Mouse (Mus musculus): ENCODE data around the gene 1700020L24Rik. TPM values are rescaled to one million over a fixed set of nuclear protein-coding genes. Genes with fewer than 3 reads are reported as not detected.

1700020L24Rik gene
- total RNA-seq (2021) = not detected
- long read RNA-seq, experiment 1 = 0 reads
- long read RNA-seq, experiment 2 = 0 reads

DNA sequence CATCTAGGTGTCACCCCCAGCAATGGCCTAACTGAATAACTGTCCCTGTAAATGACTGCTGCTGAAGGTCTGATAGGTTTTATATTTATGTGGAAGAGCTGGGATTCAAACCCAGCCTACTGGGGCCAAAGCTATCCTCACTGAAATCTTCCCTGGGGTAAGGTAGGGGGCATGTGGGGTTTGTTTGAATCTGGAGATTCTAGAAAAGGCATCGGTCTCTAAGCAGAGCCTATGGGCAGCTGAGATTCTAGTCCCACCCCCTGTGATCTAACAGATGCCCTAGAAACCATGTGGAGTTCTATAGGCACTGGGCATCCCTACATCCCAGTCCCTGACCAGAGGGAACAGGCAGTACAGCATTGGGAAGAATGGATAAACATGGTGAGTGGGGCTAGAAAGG lies at the start of gene 1700020L24Rik:
TSS of gene 1700020L24Rik (plus strand) at position 301 of the 400 bp plus-strand sequence.
- no peak for DNase-seq (ENCODE audit: low spot score)

DNA sequence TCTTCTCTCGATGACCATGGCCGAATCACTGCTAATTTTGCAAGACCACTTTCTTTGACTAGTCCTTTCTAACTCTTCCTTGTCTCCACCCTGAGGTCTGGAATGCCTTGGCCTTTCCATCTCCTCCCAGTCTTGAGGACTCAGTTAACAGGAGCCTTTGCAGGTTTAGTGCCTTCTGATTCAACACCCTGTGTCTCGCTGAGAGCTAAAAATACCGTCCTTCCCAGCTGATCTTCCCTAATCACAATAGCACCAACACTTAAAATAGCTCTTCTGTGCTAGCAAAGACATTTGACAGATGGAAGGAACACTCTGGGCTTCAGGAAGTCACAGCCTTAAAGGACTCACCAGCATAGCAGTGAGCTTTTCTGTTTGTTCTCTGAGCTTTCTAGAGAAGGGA lies 44.4 kb upstream of the 1700020L24Rik start:
- DNase-seq (ENCODE audit: low spot score) = no peak

DNA sequence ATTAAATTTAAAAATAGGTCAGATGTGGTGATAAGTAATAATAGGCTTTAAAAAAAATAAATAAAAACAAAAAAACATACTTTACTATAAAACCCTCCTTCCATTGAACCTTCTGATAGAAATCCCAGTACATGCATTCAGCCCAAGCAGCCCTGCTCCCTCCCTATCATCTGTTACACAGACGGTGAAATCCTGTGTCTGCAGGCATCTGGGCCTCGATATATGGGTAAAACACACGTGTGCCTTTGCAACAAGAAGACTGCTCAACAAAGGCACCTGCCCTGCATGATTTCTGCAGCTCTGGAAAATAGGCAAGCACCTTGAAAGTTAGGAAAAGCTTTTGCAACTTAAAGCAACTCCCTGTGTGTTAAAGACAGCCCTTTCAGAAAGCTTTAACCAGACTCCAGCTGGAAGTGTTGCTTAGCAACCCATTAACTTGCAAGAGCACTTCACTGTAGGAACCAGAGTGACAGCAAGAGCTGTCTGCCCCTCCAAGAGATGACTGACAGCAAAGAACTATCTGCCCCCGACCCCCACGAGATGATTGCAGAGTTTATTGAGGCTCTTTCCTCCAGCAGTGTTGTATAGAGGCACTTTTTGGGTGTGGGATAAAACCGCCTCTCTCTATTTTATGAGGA lies 42.6 kb upstream of the 1700020L24Rik start:
- DNase-seq (ENCODE audit: low spot score) = no peak

DNA sequence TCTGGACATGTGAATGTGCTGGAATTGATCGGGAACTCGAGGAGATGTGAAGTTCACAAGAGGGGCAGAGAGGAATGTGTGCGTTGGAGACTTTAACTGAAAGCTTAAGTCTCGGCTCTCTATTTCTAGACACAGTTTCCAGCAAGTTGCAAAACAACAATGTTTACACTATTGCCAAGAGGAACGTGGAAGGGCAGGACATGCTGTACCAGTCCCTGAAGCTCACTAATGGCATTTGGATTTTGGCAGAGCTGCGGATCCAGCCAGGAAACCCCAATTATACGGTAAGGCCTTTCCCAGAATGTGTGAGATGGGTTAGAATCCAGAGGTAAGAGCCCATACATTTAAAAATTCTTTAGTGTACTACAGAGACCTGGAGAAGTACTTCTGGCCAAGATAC lies 39.9 kb upstream of the 1700020L24Rik start:
- no peak for DNase-seq (ENCODE audit: low spot score)

DNA sequence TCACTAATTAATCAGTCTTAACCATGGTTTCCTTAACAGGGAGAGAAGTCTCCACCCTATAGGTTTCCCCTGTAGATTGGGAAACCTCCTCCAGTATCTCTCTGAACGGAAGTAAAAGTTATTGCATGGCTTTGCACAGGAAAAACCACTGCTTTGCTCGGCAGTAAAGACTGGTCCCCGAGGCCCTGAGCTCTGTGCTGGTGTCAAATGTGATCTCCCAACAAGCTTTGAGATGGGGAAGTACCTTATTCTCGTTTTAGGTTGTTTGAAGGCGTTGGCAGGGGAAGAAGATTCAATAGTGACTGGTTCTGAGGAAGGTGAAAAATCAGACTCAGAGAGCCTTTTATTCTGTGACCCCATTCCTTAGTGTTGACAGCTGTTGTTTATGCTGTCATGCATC lies 38.8 kb upstream of the 1700020L24Rik start:
- no peak for DNase-seq (ENCODE audit: low spot score)

DNA sequence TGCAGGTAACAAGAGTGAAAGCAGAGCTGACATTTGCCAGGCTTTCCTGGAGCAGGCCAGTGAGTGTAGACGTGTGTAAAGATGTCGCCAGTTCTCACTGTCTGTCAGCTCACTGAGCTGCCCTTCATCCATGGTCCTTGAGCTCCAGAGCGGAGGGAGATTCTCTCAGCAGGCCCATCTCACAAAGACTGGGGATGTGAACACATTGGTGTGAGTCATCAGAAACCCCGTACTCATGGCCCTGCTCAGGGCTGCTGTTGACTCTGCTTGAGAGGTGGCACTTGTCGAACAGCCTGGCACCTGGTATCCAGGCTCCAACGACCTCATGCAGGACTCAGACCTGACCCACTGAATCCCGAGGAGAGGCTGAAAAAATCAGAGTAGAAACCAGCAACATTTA lies 33.7 kb upstream of the 1700020L24Rik start:
- DNase-seq (ENCODE audit: low spot score) = no peak

GRCm38 (mm10) chr11:83406391-83406790 lies 31.1 kb upstream of the 1700020L24Rik start:
- DNase-seq (ENCODE audit: low spot score) = no peak

GRCm38 (mm10) chr11:83408242-83408641 lies 29.2 kb upstream of the 1700020L24Rik start:
- no peak for DNase-seq (ENCODE audit: low spot score)

GRCm38 (mm10) chr11:83409087-83409754 lies 28.3 kb upstream of the 1700020L24Rik start, which contains the start of gene Rasl10b:
Rasl10b (plus strand) TSS chr11:83409137.
- DNase-seq (ENCODE audit: low spot score) = no peak

GRCm38 (mm10) chr11:83409792-83410291 lies 27.6 kb upstream of the 1700020L24Rik start:
- DNase-seq (ENCODE audit: low spot score) = no peak

- no peak for DNase-seq (ENCODE audit: low spot score)
Measured at GRCm38 (mm10) chr11:83410510-83410909, 27.0 kb upstream of the 1700020L24Rik start.

GRCm38 (mm10) chr11:83417080-83417479 lies 20.4 kb upstream of the 1700020L24Rik start:
- no peak for DNase-seq (ENCODE audit: low spot score)

DNA sequence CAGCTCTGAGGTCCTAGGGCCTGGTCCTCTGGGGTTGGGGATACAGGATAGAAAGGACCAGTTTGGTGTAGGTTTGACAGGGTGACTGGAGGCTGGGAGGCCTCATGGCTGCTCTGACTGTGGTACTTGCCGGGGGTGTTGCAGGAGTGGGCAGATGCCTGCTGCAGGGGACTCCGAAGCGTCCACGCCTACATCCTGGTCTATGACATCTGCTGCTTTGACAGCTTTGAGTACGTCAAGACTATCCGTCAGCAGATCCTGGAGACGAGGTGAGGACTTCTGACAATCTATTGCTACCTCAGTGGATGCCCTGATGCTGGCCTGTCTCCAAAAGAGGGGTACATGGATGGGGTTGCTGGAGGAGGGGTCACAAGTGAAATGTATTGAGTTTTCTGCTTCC lies 19.8 kb upstream of the 1700020L24Rik start:
- no peak for DNase-seq (ENCODE audit: low spot score)

DNA sequence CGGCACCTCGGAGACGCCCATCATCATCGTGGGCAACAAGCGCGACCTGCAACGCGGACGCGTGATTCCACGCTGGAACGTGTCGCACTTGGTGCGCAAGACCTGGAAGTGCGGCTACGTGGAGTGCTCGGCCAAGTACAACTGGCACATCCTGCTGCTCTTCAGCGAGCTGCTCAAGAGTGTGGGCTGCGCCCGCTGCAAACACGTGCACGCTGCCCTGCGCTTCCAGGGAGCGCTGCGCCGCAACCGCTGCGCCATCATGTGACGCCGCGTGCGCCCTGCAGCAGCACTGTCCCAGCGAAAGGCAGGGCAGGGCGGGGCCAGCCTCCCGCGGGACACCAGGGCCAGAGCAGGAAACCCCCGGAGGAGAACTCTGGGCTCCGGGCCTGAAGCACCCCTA lies 18.9 kb upstream of the 1700020L24Rik start:
- no peak for DNase-seq (ENCODE audit: low spot score)

DNA sequence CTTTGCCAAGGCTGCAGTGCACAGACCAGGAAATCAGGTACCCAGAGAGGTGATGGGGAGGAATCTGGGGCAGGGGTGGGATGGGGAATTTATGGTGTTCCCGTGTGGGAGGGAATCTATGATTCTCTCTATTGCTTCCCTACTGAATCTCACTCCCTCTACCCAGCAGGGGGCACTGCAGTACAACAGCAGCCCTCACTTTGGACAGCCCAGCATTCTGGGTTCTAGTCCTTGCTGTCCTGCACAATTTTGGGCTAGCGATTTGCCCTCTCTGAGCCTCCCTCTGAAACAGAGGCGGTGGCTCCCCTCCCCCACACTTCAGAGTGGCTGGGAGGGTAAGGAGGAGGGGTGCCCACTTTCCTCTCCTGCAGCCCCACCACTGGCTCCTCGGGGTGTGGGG lies 17.1 kb upstream of the 1700020L24Rik start:
- DNase-seq (ENCODE audit: low spot score) = no peak

- peak; percentile 54 for DNase-seq (ENCODE audit: low spot score)
Measured at GRCm38 (mm10) chr11:83421305-83421704, 16.2 kb upstream of the 1700020L24Rik start.

DNA sequence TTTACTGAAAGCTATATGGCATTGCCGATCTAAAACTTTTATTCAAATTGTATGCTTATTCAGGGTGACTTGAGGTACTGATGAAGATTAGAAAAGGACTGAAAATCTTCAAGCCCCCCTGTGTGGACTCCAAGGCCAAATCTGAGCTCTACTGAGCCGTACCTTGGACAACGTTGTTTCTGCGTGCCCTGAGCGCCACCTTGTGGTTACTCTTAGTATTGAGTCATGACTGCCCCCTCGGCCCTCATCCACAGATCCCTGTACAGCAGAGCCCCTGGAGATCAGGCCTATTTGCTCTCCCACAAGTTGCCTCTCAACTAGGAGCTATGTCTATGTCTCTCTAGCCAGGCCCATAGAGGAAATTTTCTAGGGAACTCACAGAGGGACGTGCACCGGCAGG lies 12.8 kb upstream of the 1700020L24Rik start:
- peak; percentile 73 for DNase-seq (ENCODE audit: low spot score)

DNA sequence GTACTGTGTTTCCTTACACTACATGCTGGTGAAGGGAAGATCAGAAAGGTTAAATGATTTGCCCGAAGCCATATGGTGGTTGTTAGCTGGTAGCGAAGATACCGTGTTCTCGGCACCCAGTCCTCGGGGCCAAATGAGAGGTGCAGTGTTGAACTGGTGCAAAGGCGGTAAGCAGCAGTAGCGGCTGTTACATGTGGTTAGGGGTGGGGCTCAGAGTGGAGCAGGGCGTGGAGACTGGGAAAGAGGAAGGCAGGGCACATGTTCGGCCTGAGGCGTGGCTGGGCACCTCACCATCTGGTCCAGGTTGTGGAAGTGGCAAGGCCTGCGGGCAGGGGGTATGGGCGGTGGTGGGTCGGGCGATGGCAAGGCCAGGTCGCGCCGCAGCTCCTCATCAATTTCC lies 10.5 kb upstream of the 1700020L24Rik start:
- no peak for DNase-seq (ENCODE audit: low spot score)

GRCm38 (mm10) chr11:83429355-83429754 lies 8.1 kb upstream of the 1700020L24Rik start, which contains the start of gene Gas2l2:
Gas2l2 (minus strand) TSS chr11:83429455.
- no peak for DNase-seq (ENCODE audit: low spot score)

- no peak for DNase-seq (ENCODE audit: low spot score)
Measured at GRCm38 (mm10) chr11:83432533-83432932, 4.9 kb upstream of the 1700020L24Rik start.

DNA sequence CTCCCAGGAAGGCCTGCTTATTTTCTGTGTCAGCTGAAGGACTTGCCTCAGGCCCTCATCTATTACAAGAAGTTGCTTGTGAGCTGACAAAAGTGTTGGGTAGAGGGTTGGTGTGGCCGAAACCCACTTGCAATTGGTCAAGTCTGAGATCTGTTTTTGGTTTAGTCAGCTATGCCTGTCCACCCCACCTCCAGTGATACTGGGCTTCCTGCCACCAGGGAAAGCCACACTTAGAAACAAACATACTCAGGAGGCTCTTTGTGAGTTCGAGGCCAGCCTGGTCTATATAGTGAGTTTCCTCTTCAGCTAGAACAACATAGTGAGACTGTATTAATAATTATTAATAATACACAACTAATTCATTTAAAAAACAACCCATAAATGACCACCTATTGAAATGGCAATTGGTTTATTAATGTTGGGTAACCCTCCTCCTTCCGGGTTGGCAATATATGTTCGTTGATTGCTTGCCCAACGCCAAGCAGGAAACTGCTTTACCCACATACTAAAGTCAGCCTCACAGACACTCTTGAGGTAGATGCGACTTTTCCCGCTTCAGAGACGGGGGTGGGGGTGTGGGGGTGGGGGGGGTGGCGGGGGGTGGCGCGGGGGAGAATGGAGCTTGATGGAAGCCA lies 2.1 kb downstream of the 1700020L24Rik start:
- no peak for DNase-seq (ENCODE audit: low spot score)
